Mouse (Mus musculus) 416B (cell line): ENCODE measurements around the gene Psmb9.
A peak's percentile ranks its signal among the peaks of the same experiment; 100 is the strongest.
"Not testable (repeated sequence)": the region's sequence is repeated elsewhere in the genome, so short reads cannot be mapped to it uniquely, and the experiment has no call there.

ENCODE experiments used
- DNase-seq: peaks from one replicate; pipeline ENCODE4 v3.0.0; 2011; ENCODE audit warnings: low read depth

Psmb9 gene

DNA sequence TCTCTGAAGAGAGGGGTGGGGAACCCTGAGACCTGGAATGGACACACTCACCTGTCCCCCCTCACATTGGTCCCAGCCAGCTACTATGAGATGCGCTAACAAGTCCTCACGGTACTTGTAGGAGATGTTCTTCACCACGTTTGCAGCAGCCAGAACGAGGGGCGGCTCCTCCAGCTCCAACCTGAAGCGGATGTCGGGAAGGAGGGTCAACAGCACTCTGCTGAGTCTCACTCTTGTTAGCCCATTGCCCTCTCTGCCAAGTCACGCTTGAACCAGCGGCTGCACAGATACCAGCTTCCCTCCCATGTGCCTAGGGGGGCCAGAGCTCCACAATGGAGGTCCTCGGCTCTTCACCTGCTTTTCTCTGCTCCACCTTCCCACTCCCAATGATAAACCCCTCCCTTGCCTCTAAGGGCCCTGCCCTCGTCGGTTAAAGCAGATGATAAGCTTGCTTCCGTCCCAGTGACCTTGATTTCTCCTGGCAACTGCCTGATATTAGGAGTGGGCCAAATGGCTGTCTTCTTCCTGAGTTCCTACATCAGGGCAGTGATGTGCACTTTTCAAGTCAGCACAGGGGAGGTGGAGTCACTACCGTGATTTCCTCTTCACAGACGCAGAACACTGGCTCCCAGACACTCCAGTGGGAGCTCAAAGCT lies 3.9 kb downstream of the Psmb9 start:
- no peak for DNase-seq

DNA sequence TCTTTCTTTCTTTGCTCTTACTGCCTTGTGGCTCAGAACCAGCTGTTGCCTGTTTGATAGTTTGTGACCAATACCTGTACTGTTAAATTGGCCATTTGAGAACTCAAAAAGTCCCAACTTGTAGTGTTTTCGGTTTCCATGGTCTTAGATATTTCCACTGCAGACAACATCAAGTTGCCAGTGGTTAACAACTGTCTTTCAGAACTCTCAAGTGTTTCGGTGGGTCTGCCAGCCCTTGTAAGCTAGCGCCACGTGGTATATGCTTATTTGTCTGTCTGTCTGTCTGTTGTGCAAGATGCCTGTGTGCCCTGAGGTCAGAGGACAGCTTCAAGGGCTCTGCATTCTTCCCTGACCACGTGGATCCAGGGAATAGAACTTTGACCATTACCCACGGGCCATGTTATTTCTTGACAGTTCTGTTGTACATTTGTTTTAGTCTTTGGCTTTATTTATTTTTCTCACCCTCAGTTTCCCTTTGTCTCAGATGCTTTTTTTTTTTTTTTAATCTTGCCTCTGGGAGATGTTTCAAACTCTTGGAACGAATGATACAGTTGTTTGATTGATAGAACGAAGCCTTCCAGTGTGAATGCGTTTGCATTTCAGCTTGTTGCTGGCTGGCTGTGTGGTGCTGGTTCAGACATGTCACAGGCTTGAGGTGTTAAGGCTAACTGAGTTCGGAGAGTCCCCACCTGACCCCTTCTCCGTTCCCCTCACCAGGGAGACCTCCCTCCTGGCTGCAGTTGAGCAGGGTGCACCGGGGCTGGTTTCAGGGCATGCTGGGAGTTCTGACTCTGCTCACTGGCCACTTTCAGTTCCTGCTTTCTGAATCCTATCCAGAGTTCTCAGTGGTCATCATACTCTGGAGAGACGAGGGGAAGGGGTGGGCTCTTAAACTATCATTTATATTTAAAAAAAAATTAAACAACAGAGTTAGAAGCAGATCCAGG lies 7.4 kb downstream of the Psmb9 start:
- no peak for DNase-seq

DNA sequence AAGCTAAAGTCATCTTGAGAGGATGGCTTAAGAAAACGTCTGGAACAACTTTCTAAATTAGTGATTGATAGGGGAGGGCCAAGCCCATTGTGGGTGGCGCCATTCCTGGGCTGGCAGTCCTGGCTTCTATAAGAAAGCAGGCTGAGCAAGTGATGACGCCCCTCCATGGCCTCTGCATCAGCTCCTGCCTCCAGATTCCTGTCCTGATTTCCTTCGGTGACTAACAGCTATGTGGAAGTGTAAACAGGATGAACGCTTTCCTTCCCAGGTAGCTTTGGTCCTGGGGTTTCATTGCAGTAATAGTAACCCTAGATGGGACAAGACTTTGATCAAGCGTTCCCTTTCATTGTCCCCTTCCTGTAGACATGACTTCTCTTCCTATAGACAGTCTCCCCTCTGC lies 8.5 kb downstream of the Psmb9 start:
- DNase-seq = no peak

DNA sequence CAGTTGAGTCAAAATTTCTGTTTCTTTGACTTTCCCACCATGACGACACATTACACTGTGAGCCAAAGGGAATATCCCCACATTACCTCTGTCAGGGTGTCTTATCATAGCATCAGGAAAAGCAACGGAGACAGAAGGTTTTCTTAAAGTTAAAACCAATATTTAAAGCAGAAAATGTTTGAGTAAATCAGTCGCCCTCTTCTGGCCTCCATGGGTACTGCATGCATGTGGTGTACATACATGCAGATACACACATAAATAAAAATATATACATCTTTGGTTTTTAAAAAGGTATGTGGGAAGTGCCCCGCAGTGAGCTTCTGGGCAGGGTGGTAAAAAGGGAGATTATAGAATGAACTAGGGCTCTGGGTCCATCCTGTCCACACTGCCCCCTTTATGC lies 10.4 kb downstream of the Psmb9 start:
- peak; percentile 23 for DNase-seq

DNA sequence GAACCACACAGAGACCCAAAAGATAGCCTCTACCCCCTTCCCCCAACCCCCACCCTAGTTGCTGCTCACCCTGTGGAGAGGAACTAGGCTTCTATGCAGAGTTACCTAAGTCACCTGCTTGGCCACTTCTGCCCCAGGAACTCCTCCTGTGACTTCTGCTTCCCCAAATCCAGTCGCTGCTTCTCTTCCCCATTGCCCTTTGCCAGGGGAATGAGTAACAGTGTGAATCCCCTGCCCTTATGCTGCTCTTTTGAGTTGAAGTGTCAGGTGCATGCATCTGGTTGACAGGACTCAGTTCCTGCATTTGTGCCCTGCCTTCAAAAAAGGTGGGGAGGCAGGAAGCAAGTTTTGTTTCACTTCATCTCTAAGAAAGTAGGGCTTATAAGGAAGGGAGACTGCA lies 13.5 kb downstream of the Psmb9 start:
- DNase-seq = no peak

DNA sequence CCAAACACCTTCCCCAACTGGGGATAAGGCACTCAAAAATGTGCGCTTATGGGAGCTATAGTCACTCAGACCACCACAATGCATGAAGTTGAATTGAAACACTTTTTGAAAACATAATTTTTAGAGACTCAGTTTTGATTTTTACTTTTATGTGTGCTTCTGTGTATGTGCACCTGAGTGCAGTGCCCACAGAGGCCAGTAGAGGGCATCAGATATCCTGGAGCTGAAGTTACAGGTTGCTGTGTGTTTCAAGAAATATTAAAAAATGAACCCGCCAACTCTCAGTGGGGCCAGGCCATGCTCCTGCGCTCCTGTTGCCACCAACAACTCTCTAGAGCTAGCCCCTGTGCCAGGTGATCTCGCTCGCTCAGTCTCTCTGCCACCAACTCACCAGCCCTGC lies 15.0 kb downstream of the Psmb9 start:
- DNase-seq = peak; percentile 32

DNA sequence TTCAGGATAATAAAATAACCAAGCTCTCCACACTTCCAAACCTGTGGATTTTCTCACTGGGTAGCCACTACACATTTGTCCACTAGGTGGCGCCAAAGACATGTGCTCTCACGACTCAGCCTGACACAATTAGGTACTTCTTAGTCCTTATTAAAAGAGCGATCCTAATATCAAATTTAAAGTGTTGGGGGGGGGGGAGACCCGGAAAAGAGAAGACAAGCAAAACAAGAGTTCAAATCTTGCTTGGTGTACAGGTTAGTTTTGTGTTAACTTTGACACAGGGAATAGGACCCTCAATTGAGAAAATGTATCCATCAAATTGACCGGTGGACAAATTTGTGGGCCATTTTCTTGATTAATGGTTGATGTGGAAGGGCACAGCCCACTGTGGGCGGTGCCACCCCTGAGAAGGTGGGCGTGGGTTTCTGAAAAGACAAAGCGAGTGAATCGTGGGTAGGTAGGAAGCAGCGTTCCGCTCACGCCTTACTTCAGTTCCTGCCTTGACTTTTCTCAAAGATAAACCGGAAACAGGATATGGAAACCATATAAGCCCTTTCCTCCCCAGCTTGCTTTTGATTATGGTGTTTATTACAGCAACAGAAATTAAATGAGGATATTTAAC lies 16.6 kb downstream of the Psmb9 start:
- peak; percentile 97 for DNase-seq

DNA sequence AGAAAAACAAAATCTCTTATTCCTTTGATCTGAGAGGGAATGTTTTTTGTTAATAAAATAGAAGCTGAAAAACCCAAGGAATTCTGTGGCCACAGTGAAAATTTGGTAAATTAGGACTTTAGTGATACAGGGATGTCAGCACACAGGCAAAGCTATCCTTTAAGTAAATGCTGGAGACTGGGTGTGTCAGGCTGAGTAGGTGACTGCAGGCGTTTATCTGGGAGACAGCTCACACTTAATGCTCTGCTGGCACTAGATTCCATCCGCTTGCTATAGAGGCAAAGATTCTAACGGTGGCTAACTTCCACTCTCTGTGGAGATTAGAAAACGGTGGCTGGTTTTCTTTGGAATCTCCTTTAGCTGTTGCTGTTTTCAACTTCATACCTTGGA lies 17.1 kb downstream of the Psmb9 start:
- DNase-seq = no peak

DNA sequence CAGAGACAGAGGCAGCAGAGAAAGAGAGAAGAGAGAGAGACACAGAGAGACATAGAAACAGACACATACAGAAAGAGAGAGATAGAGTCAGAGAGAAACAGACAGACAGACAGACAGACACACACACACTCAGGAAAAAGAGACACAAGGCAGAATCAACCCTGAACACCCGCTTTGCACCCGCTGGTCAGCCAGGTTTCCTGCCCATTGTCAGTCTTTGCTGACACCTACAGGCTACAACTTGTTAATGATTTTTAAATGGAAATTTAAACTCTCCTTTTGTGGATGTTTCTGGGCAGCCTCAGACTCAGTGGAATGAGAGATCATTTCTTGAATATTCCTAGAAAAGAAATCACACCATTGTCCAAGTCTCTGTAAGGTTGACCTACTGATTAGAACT lies 18.3 kb downstream of the Psmb9 start:
- peak; percentile 82 for DNase-seq

DNA sequence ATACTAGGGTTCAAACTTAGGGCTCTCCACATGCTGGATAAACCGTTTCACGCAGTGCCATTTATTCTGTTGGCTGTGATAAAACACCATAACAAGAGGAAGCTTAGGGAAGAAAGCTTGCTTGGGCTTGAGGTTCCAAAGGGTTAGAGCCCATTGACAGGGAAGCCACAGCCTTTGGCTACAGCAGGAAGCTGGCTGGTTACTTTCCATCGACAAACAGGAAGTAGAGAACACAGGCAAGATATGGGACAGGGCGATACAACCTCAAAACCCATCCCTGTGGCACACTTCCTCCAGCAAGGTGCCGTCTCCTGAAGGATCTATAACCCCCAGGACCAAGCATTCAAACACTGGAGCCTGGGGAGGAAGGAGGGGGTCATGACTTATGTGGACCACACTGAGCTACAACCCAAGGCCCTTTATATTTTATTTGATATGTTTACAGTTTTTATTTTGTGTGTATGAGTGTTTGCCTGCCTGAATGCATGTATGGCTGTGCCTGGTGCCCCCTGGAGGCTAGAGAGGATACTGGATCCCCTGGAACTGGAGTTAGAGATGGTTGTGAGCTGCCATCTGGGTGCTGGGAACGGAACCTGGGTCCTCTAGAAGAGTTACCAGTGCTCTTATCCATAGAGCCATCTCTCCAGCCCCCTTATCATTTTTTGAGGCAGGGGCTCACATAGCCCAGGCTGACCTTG lies 22.4 kb downstream of the Psmb9 start:
- DNase-seq = peak; percentile 71

DNA sequence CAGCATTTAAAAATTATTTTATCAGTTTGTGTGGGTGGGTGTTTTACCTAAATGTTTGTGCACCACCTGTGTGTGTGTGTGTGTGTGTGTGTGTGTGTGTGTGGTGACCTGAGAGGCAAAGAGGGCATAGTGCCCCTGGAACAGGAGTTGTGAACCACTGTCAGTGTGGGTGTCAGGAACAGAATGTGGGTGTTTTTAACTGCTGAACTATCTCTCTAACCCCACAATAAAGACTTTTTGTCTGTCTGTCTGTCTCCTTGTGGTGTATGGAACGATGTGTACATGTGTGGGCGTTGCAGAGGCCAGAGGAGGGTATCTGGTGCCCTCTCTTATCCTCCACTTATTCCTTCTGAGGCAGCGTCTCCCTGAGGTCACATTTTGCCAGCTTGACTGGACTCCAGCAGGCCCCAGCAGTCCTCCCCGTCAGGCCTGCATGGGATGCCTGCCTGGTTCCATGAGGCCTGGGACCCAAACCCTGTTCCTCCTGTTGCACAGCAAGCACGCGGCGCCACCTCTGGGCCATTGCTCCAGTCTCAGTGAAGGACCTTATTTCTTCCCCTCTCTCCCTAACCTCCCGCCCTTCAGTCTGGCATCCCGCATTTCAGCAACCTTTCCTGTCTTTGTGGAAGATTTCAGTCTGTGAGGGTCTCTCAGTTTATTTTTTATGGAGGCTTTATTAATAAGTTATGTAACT lies 23.2 kb downstream of the Psmb9 start:
- DNase-seq = peak; percentile 72

DNA sequence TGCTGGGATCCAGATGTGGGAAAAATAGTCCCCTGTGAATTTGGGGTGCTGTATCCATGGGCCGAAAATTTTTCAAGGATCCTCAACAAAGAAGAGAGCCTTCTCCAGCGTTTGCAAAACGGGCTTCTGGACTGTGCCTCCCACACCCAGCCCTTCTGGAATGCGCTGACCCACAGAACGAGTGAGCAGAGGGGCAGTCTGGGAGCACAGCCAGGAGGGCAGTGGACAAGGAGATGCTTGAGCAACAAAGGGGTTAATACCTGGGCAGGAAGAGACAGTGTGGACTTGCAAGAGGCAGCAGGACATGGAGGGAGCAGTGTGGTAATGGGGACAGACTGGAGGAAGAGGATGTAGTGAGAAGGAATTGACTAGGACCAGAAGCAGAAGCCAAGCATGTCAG lies 32.0 kb downstream of the Psmb9 start:
- no peak for DNase-seq

DNA sequence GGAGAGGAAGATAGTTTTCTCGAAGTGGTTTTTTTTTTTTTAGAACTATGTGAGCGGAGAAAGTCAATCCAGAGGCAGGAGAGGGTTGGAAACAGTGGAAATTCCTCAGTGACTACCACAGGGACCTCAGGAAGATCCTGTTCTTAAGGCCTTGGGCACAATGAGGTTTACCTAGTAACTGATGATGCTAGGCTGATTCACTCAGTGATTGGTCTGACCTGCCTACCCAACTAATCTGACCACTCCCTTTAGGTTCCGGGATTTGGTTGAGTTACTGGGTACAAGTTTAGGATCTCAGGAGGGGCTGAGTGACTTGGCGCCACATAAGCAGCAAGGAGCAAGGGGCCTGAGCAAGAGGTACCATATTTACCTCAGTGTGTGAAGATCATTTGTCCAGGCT lies 34.6 kb downstream of the Psmb9 start, which contains the start of gene H2-DMb1:
Gene H2-DMb1, plus strand, starts transcription at position 150 of the 400 bp plus-strand sequence.
- peak; percentile 90 for DNase-seq

DNA sequence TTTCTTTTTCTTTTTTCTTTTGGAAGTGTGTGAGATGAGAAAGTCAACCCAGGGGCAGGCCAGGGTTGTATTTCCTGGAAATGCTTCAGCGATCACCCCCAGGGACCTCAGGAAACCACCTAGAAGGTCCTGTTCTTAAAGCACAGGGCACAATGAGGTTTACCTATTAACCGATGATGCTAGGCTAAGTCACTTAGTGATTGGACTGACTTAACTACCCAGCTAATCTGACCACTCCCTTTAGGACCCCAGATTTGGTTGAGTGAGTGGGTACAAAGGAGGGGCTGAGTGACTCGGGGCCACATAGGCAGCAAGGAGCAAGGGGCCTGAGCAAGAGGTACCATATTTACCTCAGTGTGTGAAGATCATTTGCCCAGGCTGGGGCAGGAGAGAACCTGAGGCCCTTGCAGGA lies 42.6 kb downstream of the Psmb9 start:
- no peak for DNase-seq

DNA sequence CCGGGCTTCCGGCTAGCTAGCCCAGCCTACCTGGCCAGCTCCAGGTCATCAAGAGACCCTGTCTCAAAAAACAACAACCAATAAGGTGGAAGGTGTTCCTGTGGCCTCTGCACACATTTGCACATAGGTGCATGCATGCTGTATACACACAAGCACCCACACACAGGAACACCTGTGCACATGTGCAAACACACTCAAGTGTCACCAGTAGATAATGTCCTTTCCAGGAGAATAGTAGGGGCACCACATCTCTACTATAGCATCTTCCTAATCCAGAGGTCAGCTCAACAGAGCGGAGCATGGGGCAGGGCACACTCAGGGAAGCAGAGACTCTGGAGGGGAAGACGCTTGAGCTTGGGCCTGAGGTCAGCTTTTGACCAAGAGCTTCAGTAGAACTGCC lies 43.3 kb downstream of the Psmb9 start:
- not testable (repeated sequence) for DNase-seq

DNA sequence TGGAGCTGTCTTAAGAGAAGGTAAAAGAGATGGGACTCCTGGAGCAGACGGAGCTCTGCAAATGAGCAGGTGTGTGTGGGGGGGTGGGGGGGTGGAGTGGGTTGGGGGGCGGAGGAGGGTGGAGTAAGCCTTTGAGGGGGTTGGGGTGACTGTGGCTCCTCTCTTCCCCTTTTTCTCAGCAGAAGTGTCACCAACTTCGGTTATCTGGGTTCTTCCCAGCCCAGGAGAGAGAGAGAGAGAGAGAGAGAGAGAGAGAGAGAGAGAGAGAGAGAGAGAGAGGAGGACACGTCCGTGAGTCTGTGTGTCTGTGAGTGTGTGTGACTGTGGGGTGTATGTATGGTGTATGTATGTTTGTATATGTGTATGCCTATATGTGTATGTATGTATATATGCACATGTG lies 44.1 kb downstream of the Psmb9 start:
- no peak for DNase-seq

DNA sequence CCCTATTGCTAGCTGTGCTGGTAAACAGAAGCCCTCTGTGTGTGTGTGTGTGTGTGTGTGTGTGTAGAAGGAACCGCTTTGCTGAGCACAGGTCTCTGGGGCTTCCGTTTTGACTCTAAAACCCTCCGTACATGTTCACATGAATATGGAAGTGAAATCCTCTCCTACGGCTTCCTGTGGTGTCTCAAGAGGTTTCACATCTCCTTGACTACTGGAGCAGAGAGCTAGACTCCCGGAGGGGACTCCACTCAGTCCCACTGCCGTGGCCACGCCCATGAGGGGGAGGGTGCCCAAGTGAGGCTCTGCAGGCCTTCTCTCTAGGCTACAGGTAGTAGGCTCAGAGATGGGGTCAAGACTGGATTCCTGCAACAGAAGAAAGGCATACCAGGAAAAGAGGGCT lies 44.5 kb downstream of the Psmb9 start, which contains the start of gene H2-DMb2:
Gene H2-DMb2, plus strand, starts transcription at position 275 of the 400 bp plus-strand sequence.
- DNase-seq = peak; percentile 85

DNA sequence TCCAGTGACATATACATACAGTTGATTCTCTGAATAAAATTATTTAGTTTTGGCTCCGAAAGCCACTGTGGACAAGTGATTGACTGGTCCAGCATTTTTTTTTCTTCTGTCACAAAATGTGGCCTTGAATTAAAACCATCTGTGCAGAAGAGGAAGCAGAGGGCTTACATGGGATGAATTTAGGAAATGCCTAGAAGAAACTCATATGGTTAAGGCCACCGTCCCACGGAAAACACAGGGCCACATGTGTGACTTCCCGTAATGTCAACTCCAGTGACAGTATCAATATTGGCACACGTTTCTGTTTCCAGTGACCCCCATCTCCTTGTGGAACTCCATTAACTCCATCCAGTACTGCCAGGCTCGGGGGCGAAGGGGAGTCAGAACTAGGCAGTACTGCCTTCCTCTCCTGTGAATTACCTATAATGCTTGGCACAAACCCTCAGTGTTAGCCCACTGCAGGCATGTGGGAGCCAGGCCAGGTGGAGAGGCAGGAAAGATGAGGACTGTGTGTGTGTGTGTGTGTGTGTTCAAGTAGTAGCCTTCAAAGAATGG lies 45.0 kb downstream of the Psmb9 start:
- DNase-seq = peak; percentile 55

DNA sequence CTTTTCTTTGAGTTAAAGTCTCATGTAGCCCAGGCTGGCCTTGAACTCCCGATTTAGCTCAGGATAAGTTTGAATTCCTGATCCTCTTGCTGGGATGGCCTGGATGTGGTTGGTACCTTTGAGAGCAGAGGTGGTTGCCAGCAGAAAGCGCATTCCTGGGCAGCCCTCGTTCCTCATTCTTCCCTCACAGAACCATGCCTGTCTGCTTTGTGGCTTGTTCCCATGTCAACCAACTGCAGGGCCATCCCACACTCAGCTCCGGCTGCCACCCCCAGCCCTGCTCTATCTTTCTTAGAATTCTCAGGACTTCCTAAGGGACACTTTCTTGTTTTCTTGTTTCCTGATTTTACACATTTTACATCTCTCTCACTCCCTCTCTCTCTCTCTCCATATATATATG lies 46.1 kb downstream of the Psmb9 start:
- no peak for DNase-seq

DNA sequence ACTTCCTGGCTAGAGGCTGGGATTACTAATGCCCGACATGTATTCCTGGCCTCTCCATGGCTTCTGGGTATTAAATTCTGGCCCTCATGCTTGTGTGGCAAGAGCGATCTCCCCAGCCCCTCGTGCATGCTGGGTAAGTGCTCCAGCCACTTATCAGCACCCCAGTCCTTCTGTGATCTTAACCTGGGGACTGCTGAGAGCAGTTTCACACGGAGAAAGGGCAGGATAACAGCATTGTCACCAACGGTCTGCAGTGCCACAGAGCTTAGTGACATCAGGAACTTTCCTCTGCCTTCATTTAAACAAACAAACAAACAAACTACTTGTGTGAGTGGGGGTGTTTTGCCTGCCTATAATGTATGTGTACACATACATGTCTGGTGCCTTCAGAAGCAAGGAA lies 47.3 kb downstream of the Psmb9 start:
- DNase-seq = no peak

DNA sequence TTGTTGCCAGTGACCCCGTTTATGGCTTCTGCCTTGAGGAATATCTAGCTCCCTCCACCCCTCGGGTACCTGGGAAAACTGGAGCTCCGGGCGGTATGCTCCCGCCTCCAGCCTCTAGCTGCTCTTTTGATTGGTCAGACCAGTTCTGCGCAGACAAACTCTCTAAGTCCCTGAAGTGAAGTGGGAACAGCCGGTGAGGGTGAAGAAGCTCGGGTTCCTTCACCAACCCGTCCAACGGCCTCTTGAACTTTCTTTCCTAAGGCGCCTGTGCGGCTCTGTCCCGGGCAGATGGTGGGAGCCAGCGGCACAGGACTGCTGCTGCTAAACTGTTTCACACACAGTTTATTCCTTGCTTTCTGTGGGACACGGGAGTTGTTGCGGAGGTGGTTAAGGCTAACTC lies 48.1 kb downstream of the Psmb9 start:
- no peak for DNase-seq
